Mouse (Mus musculus): ENCODE measurements around the gene Rapgef3. TPM values are rescaled to one million over a fixed set of nuclear protein-coding genes. Genes with fewer than 3 reads are reported as not detected.

The Rapgef3 gene
- total and polyA plus RNA-seq, 3 experiments, result 2.5 to 3.4 (median 3.2) TPM

GRCm38 (mm10) chr15:97784092-97784559 is 16.4 kb upstream of the Rapgef3 start:
- Histone ChIP-seq H3K9me3 (replicated peaks; ENCODE audit: low read length) (no peaks in the 10 kb centered on the region), H3K36me3 (replicated peaks in 1 of 2; ENCODE audit: control insufficient read depth in 1 of 2, insufficient read depth in 1 of 2, low read length in 1 of 2) (peaks cover 0 to 20% of the 10 kb centered on the region in 2 experiments), H3K27me3 (replicated peaks) (no peaks in the 10 kb centered on the region), H3K4me3 (replicated peaks in 1 of 3; ENCODE audit: low read depth in 2 of 3, low read length in 2 of 3, poor library complexity in 1 of 3) (peak overlapping the region; percentile 76 to 90 (median 81)), H3K27ac (ENCODE audit: insufficient read depth, low read depth) (no peak overlapping the region), H3K79me2 (replicated peaks; ENCODE audit: control insufficient read depth, extremely low read depth, insufficient read depth, poor library complexity, severe bottlenecking) (peaks cover 9% of the 10 kb centered on the region), H3K9ac (ENCODE audit: insufficient read depth, low read depth) (peak overlapping the region; percentile 69), H3K4me1 (ENCODE audit: control insufficient read depth in 1 of 2, insufficient read depth in 2 of 2) (peaks cover 21 to 82% of the 10 kb centered on the region in 2 experiments), H3K4me2 (ENCODE audit: insufficient read depth, low read depth, poor library complexity, severe bottlenecking) (no peak overlapping the region)
- dilution Hi-C loops (cut with MboI; ENCODE audit: extremely low pct_ligation_motif_present, extremely low pct_unique_long_range_greater_than_20kb, low sequenced_read_pairs) (loop anchor here (25.0 kb wide), 1 partner anchor 178 kb away; the partner anchor contains the start of gene Tmem106c), in situ Hi-C loops (cut with MboI; ENCODE audit: low pct_ligation_motif_present, low pct_unique_long_range_greater_than_20kb, low sequenced_read_pairs) (no loop called here)
- no peak for TF ChIP-seq RCOR1 (conservative IDR thresholded peaks at IDR 0.05; ENCODE audit: low read depth, low read length)
- peak; percentile 13 to 100; a peak in 3 of 4 replicates for TF ChIP-seq CTCF (conservative IDR thresholded peaks at IDR 0.05 in 1 of 2, IDR thresholded peaks at IDR 0.05 in 1 of 2; ENCODE audit: low read depth in 2 of 2, low read length in 2 of 2)
- TF ChIP-seq CHD2 (IDR thresholded peaks at IDR 0.05; ENCODE audit: low read length), result no peak
- TF ChIP-seq SMC3 (IDR thresholded peaks at IDR 0.05; ENCODE audit: low read depth, low read length), result peak; percentile 96
- TF ChIP-seq ELF1 (IDR thresholded peaks at IDR 0.05; ENCODE audit: low read depth, low read length), result peak; percentile 23; the same call in 1 of the 2 replicates
- TF ChIP-seq ETS1 (conservative IDR thresholded peaks at IDR 0.05; ENCODE audit: low read depth, low read length), result no peak
- peak; percentile 89 for TF ChIP-seq NELFE (IDR thresholded peaks at IDR 0.05; ENCODE audit: low read depth, low read length)
- TF ChIP-seq GABPA (IDR thresholded peaks at IDR 0.05; ENCODE audit: insufficient replicate concordance, low read depth, low read length), result no peak
- TF ChIP-seq RAD21 (IDR thresholded peaks at IDR 0.05; ENCODE audit: low read depth, low read length), result peak; percentile 65
- peak; percentile 96 for TF ChIP-seq UBTF (IDR thresholded peaks at IDR 0.05; ENCODE audit: low read depth, low read length)
- peak; percentile 81; the same call in 1 of the 2 replicates for TF ChIP-seq MAZ (IDR thresholded peaks at IDR 0.05; ENCODE audit: low read depth, low read length)
- no peak for TF ChIP-seq JUND (conservative IDR thresholded peaks at IDR 0.05; ENCODE audit: low read depth, low read length)
- peak; percentile 80; the same call in 1 of the 2 replicates for TF ChIP-seq ZMIZ1 (IDR thresholded peaks at IDR 0.05; ENCODE audit: low read depth, low read length)
- peak; percentile 90; the same call in 1 of the 2 replicates for TF ChIP-seq SIN3A (IDR thresholded peaks at IDR 0.05; ENCODE audit: low read length)
- no peak for TF ChIP-seq USF1 (IDR thresholded peaks at IDR 0.05; ENCODE audit: low read depth, low read length)
- peak; percentile 81 for TF ChIP-seq TCF12 (IDR thresholded peaks at IDR 0.05; ENCODE audit: low read depth, low read length)
- TF ChIP-seq HCFC1 (IDR thresholded peaks at IDR 0.05; ENCODE audit: low read depth, low read length), result peak; percentile 11
- peak; percentile 81 for TF ChIP-seq POLR2A (IDR thresholded peaks at IDR 0.05; ENCODE audit: low read depth, low read length)
- TF ChIP-seq MEF2A (IDR thresholded peaks at IDR 0.05; ENCODE audit: borderline replicate concordance, low read depth, low read length), result peak; percentile 77; the same call in 1 of the 2 replicates
- TF ChIP-seq NRF1 (IDR thresholded peaks at IDR 0.05; ENCODE audit: low read depth, low read length), result 0 out of 2 replicates have a peak, but pooled peaks have one; percentile 46
- peak; percentile 93 for DNase-seq (ENCODE audit: extremely low read depth)

- peak; percentile 85 for DNase-seq (ENCODE audit: extremely low read depth)
- dilution Hi-C loops (cut with MboI; ENCODE audit: extremely low pct_ligation_motif_present, extremely low pct_unique_long_range_greater_than_20kb, low sequenced_read_pairs), result loop anchor here (25.0 kb wide), 1 partner anchor 180 kb away; the partner anchor contains the start of gene Tmem106c
- H3K4me1 ChIP-seq (ENCODE audit: control insufficient read depth in 1 of 2, insufficient read depth in 2 of 2), result peaks cover 20 to 68% of the 10 kb centered on the region in 2 experiments
- TF ChIP-seq RAD21 (IDR thresholded peaks at IDR 0.05; ENCODE audit: low read depth, low read length), result peak; percentile 73
- peak; percentile 92 for TF ChIP-seq SMC3 (IDR thresholded peaks at IDR 0.05; ENCODE audit: low read depth, low read length)
- peak; percentile 69 to 91 for TF ChIP-seq CTCF (conservative IDR thresholded peaks at IDR 0.05 in 1 of 2, IDR thresholded peaks at IDR 0.05 in 1 of 2; ENCODE audit: low read depth in 2 of 2, low read length in 2 of 2)
- no peak for TF ChIP-seq IRF4 (IDR thresholded peaks at IDR 0.05; ENCODE audit: low read depth, low read length)
- TF ChIP-seq MYC (IDR thresholded peaks at IDR 0.05; ENCODE audit: low read depth, low read length), result no peak
- peaks cover 9% of the 10 kb centered on the region for H3K79me2 ChIP-seq (replicated peaks; ENCODE audit: control insufficient read depth, extremely low read depth, insufficient read depth, poor library complexity, severe bottlenecking)
- no peak overlapping the region for H3K4me2 ChIP-seq (ENCODE audit: insufficient read depth, low read depth, poor library complexity, severe bottlenecking)
- H3K27me3 ChIP-seq (replicated peaks), result peaks cover 2% of the 10 kb centered on the region
- H3K4me3 ChIP-seq (replicated peaks in 1 of 3; ENCODE audit: low read depth in 2 of 3, low read length in 2 of 3, poor library complexity in 1 of 3), result no peak overlapping the region
- H3K9ac ChIP-seq (ENCODE audit: insufficient read depth, low read depth), result no peak overlapping the region
- H3K36me3 ChIP-seq (replicated peaks in 1 of 2; ENCODE audit: control insufficient read depth in 1 of 2, insufficient read depth in 1 of 2, low read length in 1 of 2), result peaks cover 0 to 7% of the 10 kb centered on the region in 2 experiments
- no peaks in the 10 kb centered on the region for H3K9me3 ChIP-seq (replicated peaks; ENCODE audit: low read length)
- no peak overlapping the region for H3K27ac ChIP-seq (ENCODE audit: insufficient read depth, low read depth)
- in situ Hi-C loops (cut with MboI; ENCODE audit: low pct_ligation_motif_present, low pct_unique_long_range_greater_than_20kb, low sequenced_read_pairs), result no loop called here
These were observed 15.0 kb upstream of the Rapgef3 start for GRCm38 (mm10) chr15:97782749-97783105.
